Mouse (Mus musculus): ENCODE measurements around the gene Nfic.

Gene Nfic

GRCm38 (mm10) chr10:81378553-81379182, 76.8 kb downstream of the Nfic start:
- DNase-seq: peak; percentile 100

- no peak for DNase-seq
Observed at GRCm38 (mm10) chr10:81377793-81378552, 77.5 kb downstream of the Nfic start, which contains the start of gene Fzr1. TSS of gene Fzr1 (minus strand) at chr10:81378516.

- DNase-seq: no peak
Observed at GRCm38 (mm10) chr10:81377362-81377664, 78.1 kb downstream of the Nfic start.

GRCm38 (mm10) chr10:81376561-81377361, 78.7 kb downstream of the Nfic start:
- DNase-seq: no peak

GRCm38 (mm10) chr10:81375322-81375721, 80.1 kb downstream of the Nfic start:
- DNase-seq: no peak

- no peak for DNase-seq
Observed at GRCm38 (mm10) chr10:81367207-81367495, 88.3 kb downstream of the Nfic start.

- no peak for DNase-seq
Observed at GRCm38 (mm10) chr10:81366477-81367206, 88.8 kb downstream of the Nfic start.

GRCm38 (mm10) chr10:81365672-81366476, 89.6 kb downstream of the Nfic start, which contains the start of gene 4930404N11Rik:
TSS of gene 4930404N11Rik (minus strand) at chr10:81365816.
- DNase-seq: no peak

- no peak for DNase-seq
Observed at GRCm38 (mm10) chr10:81365073-81365472, 90.4 kb downstream of the Nfic start.

GRCm38 (mm10) chr10:81364666-81365065, 90.8 kb downstream of the Nfic start:
- no peak for DNase-seq

- no peak for DNase-seq
Observed at GRCm38 (mm10) chr10:81363436-81364346, 91.7 kb downstream of the Nfic start.

GRCm38 (mm10) chr10:81362336-81362949, 93.0 kb downstream of the Nfic start:
- no peak for DNase-seq

GRCm38 (mm10) chr10:81360721-81361120, 94.7 kb downstream of the Nfic start:
- no peak for DNase-seq

- peak; percentile 67 for DNase-seq
Observed at GRCm38 (mm10) chr10:81358841-81359240, 96.6 kb downstream of the Nfic start.

- no peak for DNase-seq
Observed at GRCm38 (mm10) chr10:81358209-81358608, 97.2 kb downstream of the Nfic start.

GRCm38 (mm10) chr10:81356991-81357844, 98.2 kb downstream of the Nfic start, which contains the start of gene Mfsd12:
TSS of gene Mfsd12 (plus strand) at chr10:81357491.
- peak; percentile 85 for DNase-seq

GRCm38 (mm10) chr10:81356352-81356990, 99.0 kb downstream of the Nfic start:
- DNase-seq: peak; percentile 64

GRCm38 (mm10) chr10:81355533-81355932, 99.9 kb downstream of the Nfic start:
- DNase-seq: no peak

Measured in kidney, adult 11 months (tissue).